ENCODE assay signal across 12 mouse cellular contexts in the genomic region with DNA sequence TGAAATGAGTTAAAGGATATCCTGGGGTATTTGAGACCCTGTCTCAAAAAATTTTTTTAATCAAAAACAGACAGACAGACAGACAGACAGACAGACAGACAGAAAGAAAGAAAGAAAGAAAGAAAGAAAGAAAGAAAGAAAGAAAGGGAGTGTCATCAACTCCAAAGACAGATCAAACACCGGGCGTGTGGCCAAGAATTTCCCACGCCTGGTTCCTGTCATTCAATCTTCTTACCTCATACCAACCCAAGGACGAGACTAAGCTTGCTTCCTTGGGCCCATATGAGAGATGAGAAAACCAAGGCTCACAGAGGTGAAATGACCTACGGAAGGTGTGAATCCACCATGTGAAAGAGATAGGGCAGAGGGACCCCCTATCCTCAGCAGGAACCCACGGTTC.
"Had no signal": no experiment of that assay in that cellular context is flagged by ENCODE, and none has a peak within 500 bp of the region (broad histone marks: within the 10 kb centered on the region; RNA-seq: fewer than 3 reads in every experiment).

No protein-coding gene starts in this region.

- H3K27me3 ChIP-seq: neural tube, embryonic 13.5 days had no signal

- H3K36me3 ChIP-seq: limb, embryonic 15.5 days; liver, embryonic 12.5 days; midbrain, embryonic 10.5 days; neural tube, embryonic 13.5 days had no signal

- DNase-seq: kidney, adult 2 months; kidney, postnatal 36 days; left cerebral cortex, postnatal 4 days; right cerebral cortex, adult 18-20 months; right cerebral cortex, postnatal 25 days; thymus, postnatal 36 days had no signal

- H3K9ac ChIP-seq: limb, embryonic 15.5 days; liver, embryonic 12.5 days; neural tube, embryonic 13.5 days had no signal

- H3K4me1 ChIP-seq: liver, embryonic 12.5 days had no signal

- ATAC-seq: liver, embryonic 12.5 days; midbrain, embryonic 16.5 days had no signal

- H3K27ac ChIP-seq: layer of hippocampus, adult 2 months; limb, embryonic 15.5 days; liver, embryonic 12.5 days; neural tube, embryonic 13.5 days had no signal

- H3K4me2 ChIP-seq: limb, embryonic 15.5 days; liver, embryonic 12.5 days; neural tube, embryonic 13.5 days had no signal

- H3K9me3 ChIP-seq: limb, embryonic 15.5 days; midbrain, embryonic 10.5 days; neural tube, embryonic 13.5 days had no signal

- H3K4me3 ChIP-seq: layer of hippocampus, adult 2 months; limb, embryonic 15.5 days; liver, embryonic 12.5 days; midbrain, embryonic 10.5 days; neural tube, embryonic 13.5 days had no signal
